Mouse (Mus musculus) cerebellum, adult 2 months (tissue): Measurements from ENCODE around the gene Dnajb4.

Experiments
- CTCF ChIP-seq: fragments of 200-500 bp; IDR thresholded peaks from 2 replicates; pipeline ENCODE4 v1.5.1; 2011; ENCODE audit warnings: low read depth, mild to moderate bottlenecking, control low read depth, low read length, moderate library complexity, borderline replicate concordance; ENCODE audit not compliant: insufficient read depth
- POLR2A ChIP-seq: fragments of 200-500 bp; IDR thresholded peaks from 2 replicates; pipeline ENCODE4 v1.6.1; 2011; ENCODE audit warnings: low read length, control low read depth, borderline replicate concordance; ENCODE audit not compliant: insufficient read depth

GRCm38 (mm10) chr3:152189306-152189705 lies 20.8 kb downstream of the Dnajb4 start:
- TF ChIP-seq POLR2A (no peak), CTCF (no peak)
